12 mouse cellular contexts compared by ENCODE assay signal in genomic region chr17:48430394-48430793, GRCm38 (mm10). TPM values are rescaled to one million over a fixed set of nuclear protein-coding genes. Genes with fewer than 3 reads are reported as not detected.
DNase-seq lines count a peak whose midpoint lies in the region; ATAC-seq lines count a peak whose summit lies in the region.
"Had no signal": no experiment of that assay in that cellular context is flagged by ENCODE, and none has a peak within 500 bp of the region (broad histone marks: within the 10 kb centered on the region; RNA-seq: fewer than 3 reads in every experiment).

No protein-coding gene starts in this region.

- no peaks in the 10 kb centered on the region for H3K27me3 ChIP-seq in heart, embryonic 12.5 days (replicated peaks)
- no peaks in the 10 kb centered on the region for H3K27me3 ChIP-seq in limb, embryonic 15.5 days
- no peaks in the 10 kb centered on the region for H3K27me3 ChIP-seq in forebrain, embryonic 13.5 days
- H3K27me3 ChIP-seq: liver, embryonic 15.5 days; neural tube, embryonic 13.5 days had no signal

- peak overlapping the region; percentile 85 for H3K9ac ChIP-seq in heart, embryonic 12.5 days
- no peak overlapping the region for H3K9ac ChIP-seq in limb, embryonic 15.5 days
- H3K9ac ChIP-seq in forebrain, embryonic 13.5 days: no peak overlapping the region
- H3K9ac ChIP-seq: liver, embryonic 15.5 days; neural tube, embryonic 13.5 days had no signal

- 0 out of 2 replicates have a peak, but pooled peaks cover 4% of the 10 kb centered on the region for H3K36me3 ChIP-seq in heart, embryonic 12.5 days
- H3K36me3 ChIP-seq in limb, embryonic 15.5 days: no peaks in the 10 kb centered on the region
- H3K36me3 ChIP-seq in forebrain, embryonic 13.5 days (ENCODE audit: poor library complexity, severe bottlenecking): no peaks in the 10 kb centered on the region
- H3K36me3 ChIP-seq: liver, embryonic 15.5 days; neural tube, embryonic 13.5 days had no signal

- H3K4me3 ChIP-seq in heart, embryonic 12.5 days: peak overlapping the region; percentile 61
- H3K4me3 ChIP-seq in limb, embryonic 15.5 days: no peak overlapping the region
- H3K4me3 ChIP-seq in forebrain, embryonic 13.5 days: no peak overlapping the region
- H3K4me3 ChIP-seq: liver, embryonic 15.5 days; neural tube, embryonic 13.5 days had no signal

- H3K4me2 ChIP-seq in heart, embryonic 12.5 days: peak overlapping the region; percentile 81
- H3K4me2 ChIP-seq in limb, embryonic 15.5 days: 0 out of 2 replicates have a peak overlapping the region, but pooled peaks have one; percentile 7
- no peak overlapping the region for H3K4me2 ChIP-seq in forebrain, embryonic 13.5 days
- H3K4me2 ChIP-seq: liver, embryonic 15.5 days; neural tube, embryonic 13.5 days had no signal

- ATAC-seq in heart, embryonic 12.5 days (ENCODE audit: insufficient number of reproducible peaks, low FRiP score): peak; percentile 31
- no peak; the same call in 1 of the 2 replicates for ATAC-seq in limb, embryonic 15.5 days (ENCODE audit: insufficient number of reproducible peaks, low FRiP score, low TSS enrichment, low read depth)
- ATAC-seq in forebrain, embryonic 13.5 days: no peak
- no peak for ATAC-seq in megakaryocyte-erythroid progenitor cell, adult 5-6 weeks (replicated peaks; ENCODE audit: low FRiP score, low TSS enrichment, poor library complexity, severe bottlenecking)

- DNase-seq in gastrocnemius, adult 18-20 months (ENCODE audit: low spot score): peak; percentile 66
- DNase-seq in gastrocnemius, postnatal 4 days (ENCODE audit: low spot score in 2 of 2): no peak
- peak; percentile 63 for DNase-seq in 3T3-L1 (ENCODE audit: low read depth, low spot score)
- no peak for DNase-seq in left cerebral cortex, adult 8-10 months (ENCODE audit: low spot score in 2 of 2)
- DNase-seq: gastrocnemius, postnatal 14 days had no signal

- H3K4me1 ChIP-seq in heart, embryonic 12.5 days (replicated peaks): peaks cover 84% of the 10 kb centered on the region
- H3K4me1 ChIP-seq in limb, embryonic 15.5 days: peaks cover 23% of the 10 kb centered on the region
- peaks cover 24% of the 10 kb centered on the region for H3K4me1 ChIP-seq in forebrain, embryonic 13.5 days

- H3K9me3 ChIP-seq in heart, embryonic 12.5 days (replicated peaks): no peaks in the 10 kb centered on the region
- H3K9me3 ChIP-seq in limb, embryonic 15.5 days: no peaks in the 10 kb centered on the region
- H3K9me3 ChIP-seq in forebrain, embryonic 13.5 days (replicated peaks): no peaks in the 10 kb centered on the region
- H3K9me3 ChIP-seq: liver, embryonic 15.5 days; neural tube, embryonic 13.5 days had no signal

- peak overlapping the region; percentile 98 for H3K27ac ChIP-seq in heart, embryonic 12.5 days (ENCODE audit: poor library complexity, severe bottlenecking)
- no peak overlapping the region for H3K27ac ChIP-seq in limb, embryonic 15.5 days
- H3K27ac ChIP-seq in forebrain, embryonic 13.5 days: no peak overlapping the region
- H3K27ac ChIP-seq: liver, embryonic 15.5 days; neural tube, embryonic 13.5 days had no signal

- WGBS in heart, embryonic 12.5 days: 8% methylated on average over 5 of the region's 5 CpGs
- 42% methylated on average over 5 of the region's 5 CpGs for WGBS in limb, embryonic 15.5 days
- WGBS in forebrain, embryonic 13.5 days: 62% methylated on average over 5 of the region's 5 CpGs

RNA-seq across cellular contexts. Expression of gene Apobec2, which starts 2.3 kb away (rescaled TPM):
- total RNA-seq in gastrocnemius, adult 18-20 months (2021): 100 to 1,000 TPM; 411 to 558 TPM
- total RNA-seq in gastrocnemius, postnatal 4 days (2021): 100 to 1,000 TPM; 585 to 600 TPM
- 199 and 207 TPM in 2 replicates for polyA plus RNA-seq in heart, embryonic 12.5 days (2016; fragmentation: Nextera tagmentation; extraction: Ambion mirVana)
- polyA plus RNA-seq in limb, embryonic 15.5 days (2015; fragmentation: Nextera tagmentation; extraction: Ambion mirVana): 26.8 and 97.4 TPM in 2 replicates
- total RNA-seq in left cerebral cortex, adult 8-10 months (2022): under 1 TPM in 1 of 4 experiments, not detected in 3; 0.52 TPM
- polyA plus RNA-seq in forebrain, embryonic 13.5 days (2015; fragmentation: Nextera tagmentation; extraction: Ambion mirVana): 0.72 and 0.81 TPM in 2 replicates
- total RNA-seq in megakaryocyte-erythroid progenitor cell, adult 5-6 weeks (2014; fragmentation: Nextera tagmentation): 1.7 TPM in 1 of 2 replicates, not detected in the other
- 0.30 TPM in 1 of 2 replicates, not detected in the other for total RNA-seq in megakaryocyte-erythroid progenitor cell, adult 5-6 weeks (2017)

RNA-seq across cellular contexts. Expression of gene Oard1, which starts 20.6 kb away (rescaled TPM):
- total RNA-seq in gastrocnemius, adult 18-20 months (2021): 10 to 100 TPM; 12.3 to 17.4 TPM
- total RNA-seq in gastrocnemius, postnatal 4 days (2021): 10 to 100 TPM; 11.7 to 13.4 TPM
- 43.6 and 45.4 TPM in 2 replicates for polyA plus RNA-seq in heart, embryonic 12.5 days (2016; fragmentation: Nextera tagmentation; extraction: Ambion mirVana)
- 38.4 and 40.3 TPM in 2 replicates for polyA plus RNA-seq in limb, embryonic 15.5 days (2015; fragmentation: Nextera tagmentation; extraction: Ambion mirVana)
- total RNA-seq in left cerebral cortex, adult 8-10 months (2022): 10 to 100 TPM; 15.1 to 16.4 (median 15.8) TPM
- polyA plus RNA-seq in forebrain, embryonic 13.5 days (2015; fragmentation: Nextera tagmentation; extraction: Ambion mirVana): 74.4 and 85.8 TPM in 2 replicates
- total RNA-seq in megakaryocyte-erythroid progenitor cell, adult 5-6 weeks (2014; fragmentation: Nextera tagmentation): 56.0 and 61.4 TPM in 2 replicates
- 76.9 and 90.2 TPM in 2 replicates for total RNA-seq in megakaryocyte-erythroid progenitor cell, adult 5-6 weeks (2017)

RNA-seq across cellular contexts. Expression of gene Nfya, which starts 20.7 kb away (rescaled TPM):
- total RNA-seq in gastrocnemius, adult 18-20 months (2021): 1 to 10 TPM; 5.4 to 7.3 TPM
- total RNA-seq in gastrocnemius, postnatal 4 days (2021): 10 to 100 TPM; 26.9 to 29.3 TPM
- 13.7 and 14.0 TPM in 2 replicates for polyA plus RNA-seq in heart, embryonic 12.5 days (2016; fragmentation: Nextera tagmentation; extraction: Ambion mirVana)
- 13.6 and 13.9 TPM in 2 replicates for polyA plus RNA-seq in limb, embryonic 15.5 days (2015; fragmentation: Nextera tagmentation; extraction: Ambion mirVana)
- 10 to 100 TPM; 20.6 to 29.3 (median 24.4) TPM for total RNA-seq in left cerebral cortex, adult 8-10 months (2022)
- polyA plus RNA-seq in forebrain, embryonic 13.5 days (2015; fragmentation: Nextera tagmentation; extraction: Ambion mirVana): 14.8 and 17.8 TPM in 2 replicates
- total RNA-seq in megakaryocyte-erythroid progenitor cell, adult 5-6 weeks (2014; fragmentation: Nextera tagmentation): 89.3 and 113 TPM in 2 replicates
- total RNA-seq in megakaryocyte-erythroid progenitor cell, adult 5-6 weeks (2017): 32.8 and 55.7 TPM in 2 replicates

RNA-seq across cellular contexts. Expression of gene Tspo2, which starts 20.9 kb away (rescaled TPM):
- not detected for total RNA-seq in gastrocnemius, adult 18-20 months (2021)
- total RNA-seq in gastrocnemius, postnatal 4 days (2021): under 1 TPM in 1 of 2 experiments, not detected in 1; 0.20 TPM
- polyA plus RNA-seq in heart, embryonic 12.5 days (2016; fragmentation: Nextera tagmentation; extraction: Ambion mirVana): 4.5 and 5.7 TPM in 2 replicates
- polyA plus RNA-seq in limb, embryonic 15.5 days (2015; fragmentation: Nextera tagmentation; extraction: Ambion mirVana): 1.8 and 3.0 TPM in 2 replicates
- total RNA-seq in left cerebral cortex, adult 8-10 months (2022): not detected
- 1.7 and 2.4 TPM in 2 replicates for polyA plus RNA-seq in forebrain, embryonic 13.5 days (2015; fragmentation: Nextera tagmentation; extraction: Ambion mirVana)
- 192 and 203 TPM in 2 replicates for total RNA-seq in megakaryocyte-erythroid progenitor cell, adult 5-6 weeks (2014; fragmentation: Nextera tagmentation)
- total RNA-seq in megakaryocyte-erythroid progenitor cell, adult 5-6 weeks (2017): 86.3 and 160 TPM in 2 replicates
- total RNA-seq: layer of hippocampus, adult 8-10 months had no signal

RNA-seq across cellular contexts. Expression of gene Unc5cl, which starts 24.3 kb away (rescaled TPM):
- total RNA-seq in gastrocnemius, adult 18-20 months (2021): not detected
- total RNA-seq in gastrocnemius, postnatal 4 days (2021): not detected
- polyA plus RNA-seq in heart, embryonic 12.5 days (2016; fragmentation: Nextera tagmentation; extraction: Ambion mirVana): 0.09 and 0.36 TPM in 2 replicates
- 0.06 and 0.14 TPM in 2 replicates for polyA plus RNA-seq in limb, embryonic 15.5 days (2015; fragmentation: Nextera tagmentation; extraction: Ambion mirVana)
- under 1 TPM; 0.22 to 0.67 (median 0.31) TPM for total RNA-seq in left cerebral cortex, adult 8-10 months (2022)
- 0.15 and 0.37 TPM in 2 replicates for polyA plus RNA-seq in forebrain, embryonic 13.5 days (2015; fragmentation: Nextera tagmentation; extraction: Ambion mirVana)
- total RNA-seq in megakaryocyte-erythroid progenitor cell, adult 5-6 weeks (2014; fragmentation: Nextera tagmentation): 4.2 and 7.1 TPM in 2 replicates
- 5.1 and 5.7 TPM in 2 replicates for total RNA-seq in megakaryocyte-erythroid progenitor cell, adult 5-6 weeks (2017)
- total RNA-seq: gastrocnemius, postnatal 14 days had no signal

Comparison
In these comparisons a context has a peak if more than half of its experiments do, and no peak if none do; other contexts are left out.
1. DNase-seq: peak in gastrocnemius, adult 18-20 months (single experiment) and 3T3-L1 (single experiment); none in gastrocnemius, postnatal 4 days (0 of 2) and left cerebral cortex, adult 8-10 months (0 of 2).
2. RNA of gene Apobec2, which starts 2.3 kb away (total RNA-seq): 585 to 600 TPM in gastrocnemius, postnatal 4 days and 411 to 558 TPM in gastrocnemius, adult 18-20 months; 0.52 TPM in left cerebral cortex, adult 8-10 months and 0.30 to 1.7 TPM in megakaryocyte-erythroid progenitor cell, adult 5-6 weeks; every median in the first group is over 100 times any median in the second.